Mouse (Mus musculus) lung, embryonic 16.5 days (tissue): ENCODE measurements at regions not wholly inside any gene's neighbourhood (a gene's known extent, or its start where the extent isn't known, plus 50 kb on each side); places are given as distances from the start of the nearest gene placed in this dataset.

ENCODE experiments used
- ATAC-seq: fragments of 200-750 bp; cut with Nextera tagmentation; 2 replicates; pipeline ENCODE4 v1.8.0; 2017; ENCODE audit warnings: low read depth, mild to moderate bottlenecking, moderate library complexity
- H3K27ac ChIP-seq: fragments of 300-500 bp; sonication (generic); 2 replicates; pipeline ENCODE4 v1.5.1; 2014; ENCODE audit warnings: mild to moderate bottlenecking, control low read depth, low read length
- H3K27me3 ChIP-seq: fragments of 300-500 bp; sonication (generic); 2 replicates; pipeline ENCODE4 v1.6.1; 2014; ENCODE audit warnings: low read depth, low read length, mixed read lengths; ENCODE audit not compliant: control insufficient read depth, insufficient read depth
- H3K36me3 ChIP-seq: fragments of 300-500 bp; sonication (generic); 2 replicates; pipeline ENCODE4 v1.6.1; 2014; ENCODE audit warnings: low read length; ENCODE audit not compliant: control insufficient read depth, insufficient read depth
- H3K4me1 ChIP-seq: fragments of 300-500 bp; sonication (generic); replicated peaks from 2 replicates; pipeline ENCODE4 v1.6.1; 2014; ENCODE audit warnings: low read length, mixed read lengths; ENCODE audit not compliant: control insufficient read depth, insufficient read depth
- H3K4me2 ChIP-seq: fragments of 300-500 bp; sonication (generic); 2 replicates; pipeline ENCODE4 v1.6.1; 2014; ENCODE audit warnings: low read depth, low read length, control low read depth
- H3K4me3 ChIP-seq: fragments of 300-500 bp; sonication (generic); 2 replicates; pipeline ENCODE4 v1.5.1; 2014; ENCODE audit warnings: mild to moderate bottlenecking, low read length, control low read depth
- H3K9ac ChIP-seq: fragments of 300-500 bp; sonication (generic); 2 replicates; pipeline ENCODE4 v1.6.1; 2014; ENCODE audit warnings: low read length, control low read depth
- H3K9me3 ChIP-seq: fragments of 300-500 bp; sonication (generic); 2 replicates; pipeline ENCODE4 v1.6.1; 2016; ENCODE audit warnings: low read length; ENCODE audit not compliant: control insufficient read depth
- WGBS: fragments of 180-500 bp; shearing (Covaris S2); extraction: QIAGEN DNeasy Blood & Tissue Kit; methylation state at CpG from one replicate; pipeline ENCODE4 v1.1.7; 2014; 5-methylcytosine and 5-hydroxymethylcytosine counted together

GRCm38 (mm10) chr8:109185558-109186198 is 308.1 kb upstream of the Pmfbp1 start:
- Histone ChIP-seq H3K4me3 (peak overlapping the region; percentile 27), H3K4me1 (no peaks in the 10 kb centered on the region), H3K4me2 (peak overlapping the region; percentile 52), H3K9ac (peak overlapping the region; percentile 51), H3K27me3 (no peaks in the 10 kb centered on the region), H3K9me3 (no peaks in the 10 kb centered on the region), H3K36me3 (no peaks in the 10 kb centered on the region), H3K27ac (no peak overlapping the region)
- ATAC-seq: peak; percentile 86
- WGBS: 30% methylated on average over 10 of the region's 10 CpGs

GRCm38 (mm10) chr8:109187617-109188016 is 306.2 kb upstream of the Pmfbp1 start:
- Histone ChIP-seq H3K36me3 (no peaks in the 10 kb centered on the region), H3K27ac (no peak overlapping the region), H3K4me1 (no peaks in the 10 kb centered on the region), H3K9me3 (no peaks in the 10 kb centered on the region), H3K4me3 (no peak overlapping the region), H3K9ac (no peak overlapping the region), H3K4me2 (no peak overlapping the region), H3K27me3 (no peaks in the 10 kb centered on the region)
- ATAC-seq: no peak
- WGBS: 58% methylated on average over 7 of the region's 7 CpGs

- Histone ChIP-seq H3K27me3 (no peaks in the 10 kb centered on the region), H3K9me3 (no peaks in the 10 kb centered on the region), H3K27ac (no peak overlapping the region), H3K9ac (no peak overlapping the region), H3K4me2 (no peak overlapping the region), H3K4me1 (no peaks in the 10 kb centered on the region), H3K4me3 (no peak overlapping the region), H3K36me3 (no peaks in the 10 kb centered on the region)
- 84% methylated on average over 8 of the region's 8 CpGs for WGBS
- no peak for ATAC-seq
These were observed 279.6 kb upstream of the Pmfbp1 start for GRCm38 (mm10) chr8:109214247-109214646.

GRCm38 (mm10) chr8:109216318-109216717 is 277.5 kb upstream of the Pmfbp1 start:
- WGBS: 85% methylated on average over 5 of the region's 5 CpGs
- no peaks in the 10 kb centered on the region for H3K36me3 ChIP-seq

GRCm38 (mm10) chr8:109217326-109217725 is 276.5 kb upstream of the Pmfbp1 start:
- Histone ChIP-seq H3K4me2 (no peak overlapping the region), H3K36me3 (no peaks in the 10 kb centered on the region), H3K4me3 (no peak overlapping the region), H3K4me1 (no peaks in the 10 kb centered on the region), H3K9me3 (no peaks in the 10 kb centered on the region), H3K9ac (no peak overlapping the region), H3K27ac (no peak overlapping the region), H3K27me3 (no peaks in the 10 kb centered on the region)
- 92% methylated on average over 19 of the region's 19 CpGs for WGBS
- no peak for ATAC-seq

More at GRCm38 (mm10) chr8:109216318-109216717, 277.5 kb upstream of the Pmfbp1 start:
- no peak overlapping the region for H3K27ac ChIP-seq
- H3K4me3 ChIP-seq: no peak overlapping the region
- H3K27me3 ChIP-seq: no peaks in the 10 kb centered on the region
- no peaks in the 10 kb centered on the region for H3K4me1 ChIP-seq
- no peak for ATAC-seq
- no peak overlapping the region for H3K4me2 ChIP-seq
- no peak overlapping the region for H3K9ac ChIP-seq
- H3K9me3 ChIP-seq: no peaks in the 10 kb centered on the region

- 46% methylated on average over 32 of the region's 32 CpGs for WGBS
- Histone ChIP-seq H3K9me3 (no peaks in the 10 kb centered on the region), H3K9ac (0 out of 2 replicates have a peak overlapping the region, but pooled peaks have one; percentile 17), H3K27ac (no peak overlapping the region), H3K4me3 (no peak overlapping the region), H3K4me2 (peak overlapping the region; percentile 21; the same call in 1 of the 2 replicates), H3K36me3 (no peaks in the 10 kb centered on the region), H3K27me3 (no peaks in the 10 kb centered on the region), H3K4me1 (no peaks in the 10 kb centered on the region; the same call in 1 of the 2 replicates)
- ATAC-seq: peak; percentile 23; the same call in 1 of the 2 replicates
These were observed 261.3 kb upstream of the Pmfbp1 start for GRCm38 (mm10) chr8:109232281-109233234.

GRCm38 (mm10) chr8:109245526-109245925 is 248.3 kb upstream of the Pmfbp1 start:
- H3K4me1 ChIP-seq: no peaks in the 10 kb centered on the region
- H3K4me3 ChIP-seq: no peak overlapping the region
- no peak overlapping the region for H3K9ac ChIP-seq
- H3K27ac ChIP-seq: no peak overlapping the region
- no peaks in the 10 kb centered on the region for H3K9me3 ChIP-seq
- H3K4me2 ChIP-seq: no peak overlapping the region
- 66% methylated on average over 8 of the region's 8 CpGs for WGBS
- H3K36me3 ChIP-seq: no peaks in the 10 kb centered on the region
- no peak for ATAC-seq
- H3K27me3 ChIP-seq: no peaks in the 10 kb centered on the region

GRCm38 (mm10) chr8:109247875-109248274 is 246.0 kb upstream of the Pmfbp1 start:
- Histone ChIP-seq H3K36me3 (no peaks in the 10 kb centered on the region), H3K9ac (no peak overlapping the region), H3K27ac (no peak overlapping the region), H3K27me3 (no peaks in the 10 kb centered on the region), H3K4me2 (no peak overlapping the region), H3K4me1 (no peaks in the 10 kb centered on the region), H3K9me3 (no peaks in the 10 kb centered on the region), H3K4me3 (no peak overlapping the region)
- 74% methylated on average over 6 of the region's 6 CpGs for WGBS
- no peak for ATAC-seq

GRCm38 (mm10) chr8:109248356-109248755 is 245.5 kb upstream of the Pmfbp1 start:
- no peak overlapping the region for H3K9ac ChIP-seq
- H3K9me3 ChIP-seq: no peaks in the 10 kb centered on the region
- ATAC-seq: no peak
- H3K36me3 ChIP-seq: no peaks in the 10 kb centered on the region
- H3K27ac ChIP-seq: no peak overlapping the region
- H3K4me1 ChIP-seq: no peaks in the 10 kb centered on the region
- WGBS: 74% methylated on average over 6 of the region's 6 CpGs
- H3K4me3 ChIP-seq: no peak overlapping the region
- no peaks in the 10 kb centered on the region for H3K27me3 ChIP-seq
- no peak overlapping the region for H3K4me2 ChIP-seq
